Mouse (Mus musculus): ENCODE data around the gene Tmem151a. TPM values are rescaled to one million over a fixed set of nuclear protein-coding genes. Genes with fewer than 3 reads are reported as not detected.

Tmem151a gene
- polyA plus RNA-seq, 1 experiment from 2014 or later, result 4.4 TPM

DNA sequence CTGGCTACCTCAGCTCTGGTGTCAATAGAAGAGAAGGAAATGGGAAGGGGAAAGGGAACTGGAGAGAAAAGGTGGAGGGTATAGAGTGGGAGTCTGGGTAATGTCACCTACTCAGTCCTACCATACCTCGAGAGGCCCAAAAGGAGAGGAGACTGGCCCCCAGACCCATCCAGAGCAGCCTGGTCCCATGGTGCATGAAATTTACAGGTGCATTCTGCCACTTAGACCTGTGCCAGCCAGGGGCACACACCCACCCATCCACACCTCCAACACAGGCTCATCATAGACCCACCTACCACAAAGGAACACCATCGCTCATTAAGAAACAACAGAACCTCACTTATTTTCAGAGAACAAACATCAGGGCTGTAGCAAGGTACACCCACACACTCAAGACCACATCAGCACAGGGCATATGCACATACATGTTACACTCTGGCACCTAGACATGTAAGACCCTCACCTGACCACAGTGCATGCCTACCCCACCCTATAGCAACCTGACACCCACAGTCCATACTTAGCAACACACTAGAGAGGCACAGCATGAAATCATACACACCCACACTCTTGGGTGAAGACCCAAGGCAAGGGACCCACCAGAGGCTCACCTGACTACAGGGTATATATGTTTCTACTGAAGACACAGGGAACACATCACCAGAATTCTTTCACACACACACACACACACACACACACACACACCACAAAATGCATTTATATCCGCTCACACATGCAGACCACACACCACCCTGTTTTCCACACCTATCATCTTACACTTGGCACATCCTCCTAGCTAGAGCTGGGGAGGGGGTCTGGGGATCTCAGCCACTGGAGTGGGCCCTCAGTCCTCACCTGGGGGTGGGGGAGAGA is 1.1 kb downstream of the Tmem151a start:
- WGBS, result 54% methylated on average over 3 of the region's 3 CpGs
- TF ChIP-seq CTCF (IDR thresholded peaks at IDR 0.05; ENCODE audit: low read depth), result no peak
- H3K4me2 ChIP-seq, result no peak overlapping the region

DNA sequence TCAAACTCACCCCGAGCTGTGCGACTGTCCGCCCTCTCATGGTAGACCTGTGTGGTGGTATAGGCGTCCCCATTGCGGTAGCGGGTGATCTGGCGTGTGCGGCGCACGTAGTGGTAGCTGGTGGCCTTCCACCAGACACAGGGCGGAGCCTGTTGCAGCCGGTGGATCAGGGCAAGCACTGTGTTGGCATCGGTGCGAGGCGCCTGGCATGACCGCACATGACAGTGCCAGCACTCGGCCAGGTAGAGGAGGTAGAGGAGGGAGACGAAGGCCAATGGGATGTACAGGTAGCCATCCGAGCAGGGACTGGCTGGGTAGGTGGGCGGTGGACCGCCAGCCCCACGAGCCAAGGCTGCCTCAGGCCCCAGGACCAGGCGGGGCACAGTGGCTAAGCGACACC is 2.7 kb downstream of the Tmem151a start:
- peaks cover 58% of the 10 kb centered on the region for H3K27me3 ChIP-seq (ENCODE audit: insufficient read depth, low read length)
- no peak overlapping the region for H3K27ac ChIP-seq (ENCODE audit: low read depth)
- ATAC-seq (ENCODE audit: insufficient read depth) (no peak), DNase-seq (no peak)
- 55% methylated on average over 24 of the region's 24 CpGs for WGBS
- H3K4me1 ChIP-seq (ENCODE audit: insufficient read depth), result 0 out of 2 replicates have a peak, but pooled peaks cover 3% of the 10 kb centered on the region
- H3K9ac ChIP-seq, result no peak overlapping the region
- no peak for TF ChIP-seq CTCF (IDR thresholded peaks at IDR 0.05; ENCODE audit: low read depth)
- no peaks in the 10 kb centered on the region for H3K36me3 ChIP-seq (ENCODE audit: insufficient read depth)
- no peak overlapping the region for H3K4me2 ChIP-seq
- H3K4me3 ChIP-seq (ENCODE audit: low read depth, low read length), result no peak overlapping the region
- no peaks in the 10 kb centered on the region for H3K9me3 ChIP-seq (ENCODE audit: low read depth, low read length)

More for the DNA sequence above, 1.1 kb downstream of the Tmem151a start:
- Histone ChIP-seq H3K36me3 (ENCODE audit: insufficient read depth) (no peaks in the 10 kb centered on the region), H3K4me3 (ENCODE audit: low read depth, low read length) (no peak overlapping the region), H3K9me3 (ENCODE audit: low read depth, low read length) (no peaks in the 10 kb centered on the region), H3K4me1 (ENCODE audit: insufficient read depth) (peaks cover 6% of the 10 kb centered on the region; the same call in 1 of the 2 replicates), H3K27ac (ENCODE audit: low read depth) (no peak overlapping the region), H3K9ac (no peak overlapping the region), H3K27me3 (ENCODE audit: insufficient read depth, low read length) (peaks cover 58% of the 10 kb centered on the region)
- DNase-seq (no peak), ATAC-seq (ENCODE audit: insufficient read depth) (no peak)

DNA sequence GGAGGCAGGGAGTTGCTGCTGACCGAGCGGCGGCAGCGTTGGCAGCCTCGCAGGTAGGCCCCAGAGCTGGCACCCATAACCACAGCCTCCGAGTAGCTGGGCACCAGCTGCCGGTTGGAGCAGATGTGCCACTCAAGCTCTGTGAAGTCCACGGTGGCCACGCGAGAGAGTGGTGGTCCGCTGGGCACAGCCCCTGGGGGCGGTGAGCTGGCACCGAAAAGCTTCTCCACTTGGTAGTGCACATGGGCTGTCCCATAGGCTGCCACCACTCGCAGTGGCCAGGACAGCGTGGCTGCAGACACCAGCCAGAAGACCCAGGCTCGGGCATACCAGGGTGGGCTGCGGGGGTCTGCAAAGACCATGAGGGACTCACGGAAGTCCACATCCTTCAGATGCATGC is 3.3 kb downstream of the Tmem151a start:
- Histone ChIP-seq H3K27ac (ENCODE audit: low read depth) (no peak overlapping the region), H3K36me3 (ENCODE audit: insufficient read depth) (no peaks in the 10 kb centered on the region), H3K27me3 (ENCODE audit: insufficient read depth, low read length) (peaks cover 58% of the 10 kb centered on the region), H3K9me3 (ENCODE audit: low read depth, low read length) (no peaks in the 10 kb centered on the region), H3K9ac (no peak overlapping the region), H3K4me3 (ENCODE audit: low read depth, low read length) (no peak overlapping the region), H3K4me2 (no peak overlapping the region), H3K4me1 (ENCODE audit: insufficient read depth) (no peaks in the 10 kb centered on the region)
- WGBS, result 64% methylated on average over 18 of the region's 18 CpGs
- ATAC-seq (ENCODE audit: insufficient read depth), result no peak
- TF ChIP-seq CTCF (IDR thresholded peaks at IDR 0.05; ENCODE audit: low read depth), result no peak
- no peak for DNase-seq

DNA sequence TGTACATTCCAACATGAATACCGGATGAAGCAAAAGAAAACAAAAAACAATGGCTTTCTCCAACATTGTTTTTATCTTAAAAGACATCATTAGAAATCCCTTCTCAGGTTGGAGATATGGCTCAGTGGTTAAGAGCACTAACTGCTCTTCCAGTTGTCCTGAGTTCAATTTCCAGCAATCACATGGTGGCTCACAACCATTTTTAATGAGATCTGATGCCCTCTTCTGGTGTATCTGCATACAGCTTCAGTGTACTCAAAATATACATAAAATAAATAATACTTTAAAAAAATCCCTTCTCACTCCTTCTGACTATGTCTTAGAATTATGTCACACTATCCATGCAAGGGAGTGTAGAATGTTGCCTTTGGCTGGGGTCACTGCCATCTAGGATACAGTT is 6.1 kb downstream of the Tmem151a start:
- TF ChIP-seq CTCF (IDR thresholded peaks at IDR 0.05; ENCODE audit: low read depth), result no peak
- DNase-seq (no peak), ATAC-seq (ENCODE audit: insufficient read depth) (no peak)
- no peak overlapping the region for H3K4me2 ChIP-seq
- no peaks in the 10 kb centered on the region for H3K9me3 ChIP-seq (ENCODE audit: low read depth, low read length)
- no peak overlapping the region for H3K4me3 ChIP-seq (ENCODE audit: low read depth, low read length)
- H3K27ac ChIP-seq (ENCODE audit: low read depth), result no peak overlapping the region
- no peaks in the 10 kb centered on the region for H3K36me3 ChIP-seq (ENCODE audit: insufficient read depth)
- H3K9ac ChIP-seq, result no peak overlapping the region
- no peaks in the 10 kb centered on the region for H3K4me1 ChIP-seq (ENCODE audit: insufficient read depth)
- WGBS, result 84% methylated on average over 1 of the region's 1 CpGs
- H3K27me3 ChIP-seq (ENCODE audit: insufficient read depth, low read length), result peaks cover 36% of the 10 kb centered on the region

DNA sequence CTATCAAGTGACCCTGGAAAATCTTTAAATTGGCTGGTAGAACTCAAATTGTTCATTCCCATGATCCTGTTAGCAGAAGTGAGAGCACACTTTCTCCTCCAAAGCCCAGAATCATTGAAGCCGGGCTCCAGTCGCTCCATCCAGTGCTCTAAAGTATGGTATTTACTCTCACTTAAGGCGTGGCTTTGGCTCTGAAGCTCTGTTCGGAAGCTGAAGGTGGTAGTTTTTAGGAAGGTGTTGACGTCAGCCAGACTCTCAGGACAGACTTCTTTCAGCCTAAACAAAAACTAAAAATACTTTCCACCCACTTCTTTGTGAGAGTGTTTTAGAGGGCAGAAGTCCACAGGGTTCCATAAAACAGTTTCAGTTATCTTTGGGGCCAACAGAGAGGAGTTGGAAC is 11.8 kb downstream of the Tmem151a start:
- TF ChIP-seq CTCF (IDR thresholded peaks at IDR 0.05; ENCODE audit: low read depth), result no peak
- no peaks in the 10 kb centered on the region for H3K9me3 ChIP-seq (ENCODE audit: low read depth, low read length)
- H3K4me1 ChIP-seq (ENCODE audit: insufficient read depth), result 0 out of 2 replicates have a peak, but pooled peaks cover 6% of the 10 kb centered on the region
- H3K27ac ChIP-seq (ENCODE audit: low read depth), result no peak overlapping the region
- no peaks in the 10 kb centered on the region for H3K36me3 ChIP-seq (ENCODE audit: insufficient read depth)
- no peak overlapping the region for H3K4me3 ChIP-seq (ENCODE audit: low read depth, low read length)
- H3K4me2 ChIP-seq, result peak overlapping the region; percentile 77
- 29% methylated on average over 5 of the region's 5 CpGs for WGBS
- DNase-seq, result no peak
- no peak for ATAC-seq (ENCODE audit: insufficient read depth)
- no peak overlapping the region for H3K9ac ChIP-seq
- H3K27me3 ChIP-seq (ENCODE audit: insufficient read depth, low read length), result peaks cover 17% of the 10 kb centered on the region; the same call in 1 of the 2 replicates

- Histone ChIP-seq H3K36me3 (ENCODE audit: insufficient read depth) (no peaks in the 10 kb centered on the region), H3K27me3 (ENCODE audit: insufficient read depth, low read length) (peaks cover 22% of the 10 kb centered on the region; the same call in 1 of the 2 replicates), H3K27ac (ENCODE audit: low read depth) (peak overlapping the region; percentile 86), H3K4me2 (peak overlapping the region; percentile 77), H3K9ac (no peak overlapping the region), H3K4me3 (ENCODE audit: low read depth, low read length) (peak overlapping the region; percentile 62), H3K9me3 (ENCODE audit: low read depth, low read length) (no peaks in the 10 kb centered on the region), H3K4me1 (ENCODE audit: insufficient read depth) (0 out of 2 replicates have a peak, but pooled peaks cover 6% of the 10 kb centered on the region)
- DNase-seq, result peak; percentile 93
- peak; percentile 10; the same call in 1 of the 2 replicates for ATAC-seq (ENCODE audit: insufficient read depth)
- peak; percentile 75 for TF ChIP-seq CTCF (IDR thresholded peaks at IDR 0.05; ENCODE audit: low read depth)
- 2% methylated on average over 15 of the region's 15 CpGs for WGBS
Measured at GRCm38 (mm10) chr19:5073028-5073427, 12.3 kb downstream of the Tmem151a start.

GRCm38 (mm10) chr19:5072389-5073019 is 12.8 kb downstream of the Tmem151a start:
- peak; percentile 81 for DNase-seq
- 0 out of 2 replicates have a peak, but pooled peaks have one; percentile 7 for TF ChIP-seq CTCF (IDR thresholded peaks at IDR 0.05; ENCODE audit: low read depth)
- H3K27me3 ChIP-seq (ENCODE audit: insufficient read depth, low read length), result peaks cover 24% of the 10 kb centered on the region; the same call in 1 of the 2 replicates
- H3K4me1 ChIP-seq (ENCODE audit: insufficient read depth), result peaks cover 8% of the 10 kb centered on the region; the same call in 1 of the 2 replicates
- WGBS, result 2% methylated on average over 20 of the region's 20 CpGs
- 0 out of 2 replicates have a peak overlapping the region, but pooled peaks have one; percentile 11 for H3K9ac ChIP-seq
- peak overlapping the region; percentile 62 for H3K4me3 ChIP-seq (ENCODE audit: low read depth, low read length)
- peak; percentile 7 for ATAC-seq (ENCODE audit: insufficient read depth)
- peak overlapping the region; percentile 77 for H3K4me2 ChIP-seq
- H3K9me3 ChIP-seq (ENCODE audit: low read depth, low read length), result no peaks in the 10 kb centered on the region
- no peaks in the 10 kb centered on the region for H3K36me3 ChIP-seq (ENCODE audit: insufficient read depth)
- H3K27ac ChIP-seq (ENCODE audit: low read depth), result peak overlapping the region; percentile 86
